Mouse (Mus musculus): ENCODE measurements around the gene Glrp1.

- TF ChIP-seq CTCF (IDR thresholded peaks at IDR 0.05; ENCODE audit: low read depth) (no peak), EP300 (IDR thresholded peaks at IDR 0.05; ENCODE audit: low read depth) (no peak)
These were observed 54.1 kb downstream of the Glrp1 start for GRCm38 (mm10) chr1:88455761-88456160.

Measured in liver, embryonic 14.5 days (tissue).